Mouse (Mus musculus): ENCODE results near the gene Gpalpp1. TPM values are rescaled to one million over a fixed set of nuclear protein-coding genes. Genes with fewer than 3 reads are reported as not detected.

Gene Gpalpp1
- polyA plus RNA-seq (2015; fragmentation: Nextera tagmentation; extraction: Ambion mirVana) = 8.8 and 9.5 TPM in 2 replicates

GRCm38 (mm10) chr14:76110396-76111221 lies at the start of gene Gpalpp1, which contains the start of gene Nufip1:
Gpalpp1 (minus strand) TSS chr14:76110760.
Nufip1 (plus strand) TSS chr14:76110891.
- Histone ChIP-seq H3K4me2 (peak within 1 kb of the TSS; percentile 96), H3K36me3 (peaks cover 33% of the 10 kb centered on the region), H3K27ac (replicated peaks) (peak within 1 kb of the TSS; percentile 82), H3K9me3 (no peaks in the 10 kb centered on the region), H3K9ac (peak within 1 kb of the TSS; percentile 93), H3K4me3 (peak within 1 kb of the TSS; percentile 79), H3K27me3 (replicated peaks) (no peaks in the 10 kb centered on the region), H3K4me1 (peaks cover 22% of the 10 kb centered on the region)
- WGBS = under 1% methylated on average over 69 of the region's 69 CpGs
- peak; percentile 89 for ATAC-seq (ENCODE audit: extremely low read depth, insufficient number of reproducible peaks, low FRiP score, low TSS enrichment)

DNA sequence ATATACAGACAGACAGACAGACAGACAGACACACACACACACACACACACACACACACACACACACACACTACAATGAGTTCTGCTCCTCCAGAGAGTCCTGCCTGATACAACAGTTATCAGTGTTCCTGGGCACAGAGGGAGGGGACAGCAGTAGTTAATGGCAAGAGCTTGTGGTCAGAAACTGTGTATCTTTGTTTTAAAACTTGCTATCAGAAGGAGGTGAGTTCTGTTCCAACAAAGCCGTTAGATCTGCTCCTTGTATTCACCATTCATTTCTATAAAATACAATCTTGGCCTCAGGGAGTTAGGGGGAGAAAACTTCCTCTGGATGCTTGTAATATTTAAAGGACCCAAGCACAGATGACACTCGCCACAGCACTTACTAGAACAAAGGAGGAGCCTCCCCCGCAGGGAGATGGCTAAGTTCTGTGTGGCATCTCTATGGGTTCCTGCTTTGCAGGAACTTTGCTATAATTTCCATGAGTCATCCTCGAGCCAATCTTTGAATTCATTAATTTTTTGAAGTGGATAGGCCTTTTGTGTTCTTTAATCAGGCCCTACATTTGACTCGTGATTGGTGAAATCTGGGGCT lies 47.7 kb upstream of the Gpalpp1 start:
- H3K27me3 ChIP-seq (replicated peaks) = 0 out of 2 replicates have a peak, but pooled peaks cover 4% of the 10 kb centered on the region
- H3K4me2 ChIP-seq = no peak overlapping the region
- H3K9ac ChIP-seq = no peak overlapping the region
- H3K27ac ChIP-seq (replicated peaks) = no peak overlapping the region
- no peak for ATAC-seq (ENCODE audit: extremely low read depth, insufficient number of reproducible peaks, low FRiP score, low TSS enrichment)
- H3K36me3 ChIP-seq = no peaks in the 10 kb centered on the region
- 43% methylated on average over 5 of the region's 5 CpGs for WGBS
- no peak overlapping the region for H3K4me3 ChIP-seq
- H3K9me3 ChIP-seq = no peaks in the 10 kb centered on the region
- peaks cover 3% of the 10 kb centered on the region; the same call in 1 of the 2 replicates for H3K4me1 ChIP-seq

- no peak overlapping the region for H3K9ac ChIP-seq
- no peak for ATAC-seq (ENCODE audit: extremely low read depth, insufficient number of reproducible peaks, low FRiP score, low TSS enrichment)
- WGBS = 16% methylated on average over 6 of the region's 6 CpGs
- no peaks in the 10 kb centered on the region for H3K36me3 ChIP-seq
- H3K4me3 ChIP-seq = peak overlapping the region; percentile 83; the same call in 1 of the 2 replicates
- H3K27me3 ChIP-seq (replicated peaks) = no peaks in the 10 kb centered on the region
- H3K9me3 ChIP-seq = no peaks in the 10 kb centered on the region
- H3K4me2 ChIP-seq = peak overlapping the region; percentile 71
- peaks cover 27% of the 10 kb centered on the region for H3K4me1 ChIP-seq
- H3K27ac ChIP-seq (replicated peaks) = no peak overlapping the region
Measured at GRCm38 (mm10) chr14:76153828-76154227, 43.3 kb upstream of the Gpalpp1 start.

DNA sequence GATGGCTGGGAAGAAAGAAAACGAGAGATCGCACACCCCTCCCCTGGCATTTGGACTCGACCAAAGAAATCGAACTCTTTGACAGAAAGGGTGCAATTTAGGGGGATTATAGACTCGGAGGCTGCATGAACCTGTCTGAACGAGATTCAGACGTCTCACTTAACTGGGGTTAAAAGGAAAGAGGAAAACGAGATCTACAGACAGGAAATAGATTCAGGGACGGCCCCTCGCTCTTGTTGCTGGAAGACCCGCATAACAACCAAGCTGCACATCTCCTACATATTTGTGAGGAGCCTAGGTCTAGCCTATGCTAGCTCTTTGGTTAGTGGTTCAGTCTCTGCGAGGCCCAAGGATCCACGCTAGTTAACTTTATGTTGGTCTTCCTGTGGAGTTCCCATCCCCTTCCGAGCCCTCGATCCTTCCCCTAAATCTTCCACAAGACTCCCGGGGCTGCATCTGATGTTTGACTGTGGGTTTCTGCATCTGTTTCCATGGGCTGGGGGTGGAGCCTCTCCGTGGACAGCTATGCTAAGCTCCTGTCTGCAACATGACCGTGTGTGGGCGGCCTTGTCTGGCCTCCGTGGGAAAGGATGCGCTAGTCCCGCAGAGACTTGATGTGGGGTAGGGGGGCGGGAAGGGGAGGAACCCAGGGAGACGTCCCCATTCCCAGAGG lies 42.6 kb upstream of the Gpalpp1 start:
- no peak for ATAC-seq (ENCODE audit: extremely low read depth, insufficient number of reproducible peaks, low FRiP score, low TSS enrichment)
- peak overlapping the region; percentile 79 for H3K9ac ChIP-seq
- 3% methylated on average over 23 of the region's 24 CpGs for WGBS
- no peaks in the 10 kb centered on the region for H3K27me3 ChIP-seq (replicated peaks)
- H3K27ac ChIP-seq (replicated peaks) = peak overlapping the region; percentile 99
- H3K9me3 ChIP-seq = no peaks in the 10 kb centered on the region
- H3K4me3 ChIP-seq = peak overlapping the region; percentile 83
- H3K4me1 ChIP-seq = peaks cover 27% of the 10 kb centered on the region
- peak overlapping the region; percentile 71 for H3K4me2 ChIP-seq
- no peaks in the 10 kb centered on the region for H3K36me3 ChIP-seq

GRCm38 (mm10) chr14:76152162-76153002 lies 41.8 kb upstream of the Gpalpp1 start:
- peak; percentile 93 for ATAC-seq (ENCODE audit: extremely low read depth, insufficient number of reproducible peaks, low FRiP score, low TSS enrichment)

DNA sequence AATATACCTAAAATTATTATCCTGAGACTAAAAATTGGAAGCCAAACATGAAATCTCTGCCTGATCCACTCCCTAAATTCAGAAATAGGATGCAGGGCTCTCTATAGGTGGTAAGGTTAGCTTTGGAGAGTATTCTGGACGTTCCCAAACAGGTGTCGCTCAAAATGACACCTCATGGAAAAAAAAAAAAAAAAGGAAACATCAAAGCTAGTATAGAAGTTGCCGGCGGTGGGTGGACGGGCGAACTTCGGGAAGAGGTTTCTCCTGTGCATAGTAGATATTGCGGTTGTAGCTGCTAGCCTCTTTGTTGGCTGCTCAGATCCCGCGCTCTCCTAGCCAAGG lies 41.2 kb upstream of the Gpalpp1 start:
- peak overlapping the region; percentile 83 for H3K4me3 ChIP-seq
- H3K4me1 ChIP-seq = peaks cover 24% of the 10 kb centered on the region
- 1% methylated on average over 10 of the region's 10 CpGs for WGBS
- ATAC-seq (ENCODE audit: extremely low read depth, insufficient number of reproducible peaks, low FRiP score, low TSS enrichment) = no peak
- no peaks in the 10 kb centered on the region for H3K9me3 ChIP-seq
- H3K27ac ChIP-seq (replicated peaks) = peak overlapping the region; percentile 99
- peak overlapping the region; percentile 71 for H3K4me2 ChIP-seq
- H3K9ac ChIP-seq = peak overlapping the region; percentile 95
- H3K27me3 ChIP-seq (replicated peaks) = no peaks in the 10 kb centered on the region
- H3K36me3 ChIP-seq = no peaks in the 10 kb centered on the region

More at GRCm38 (mm10) chr14:76152162-76153002, 41.8 kb upstream of the Gpalpp1 start:
- peak overlapping the region; percentile 95 for H3K9ac ChIP-seq
- peak overlapping the region; percentile 71 for H3K4me2 ChIP-seq
- under 1% methylated on average over 41 of the region's 41 CpGs for WGBS
- H3K27ac ChIP-seq (replicated peaks) = peak overlapping the region; percentile 99
- no peaks in the 10 kb centered on the region for H3K36me3 ChIP-seq
- H3K4me3 ChIP-seq = peak overlapping the region; percentile 83
- no peaks in the 10 kb centered on the region for H3K9me3 ChIP-seq
- peaks cover 27% of the 10 kb centered on the region for H3K4me1 ChIP-seq
- no peaks in the 10 kb centered on the region for H3K27me3 ChIP-seq (replicated peaks)

DNA sequence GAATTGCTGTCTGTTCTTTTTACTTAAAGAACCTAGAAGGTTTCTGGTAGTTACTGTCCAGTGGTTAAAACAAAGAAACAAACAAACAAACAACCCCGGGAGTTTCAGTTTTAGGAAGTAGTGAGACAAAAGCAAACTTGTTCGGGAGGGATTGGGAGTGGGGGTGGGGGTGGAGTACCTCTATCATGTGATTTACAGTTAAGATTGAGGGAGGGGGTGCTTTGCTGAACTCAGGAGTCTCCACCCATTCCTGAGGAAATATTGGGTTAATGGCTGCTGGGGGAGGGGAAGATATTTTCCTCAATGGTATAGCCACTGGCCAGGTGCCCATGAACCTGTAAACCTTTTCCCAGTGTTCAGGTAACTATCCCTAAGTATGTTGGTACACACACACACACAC lies 40.5 kb upstream of the Gpalpp1 start:
- H3K9me3 ChIP-seq = no peaks in the 10 kb centered on the region
- no peaks in the 10 kb centered on the region for H3K36me3 ChIP-seq
- H3K4me1 ChIP-seq = peaks cover 26% of the 10 kb centered on the region
- 77% methylated on average over 2 of the region's 2 CpGs for WGBS
- no peak overlapping the region for H3K27ac ChIP-seq (replicated peaks)
- no peak overlapping the region for H3K4me3 ChIP-seq
- H3K27me3 ChIP-seq (replicated peaks) = no peaks in the 10 kb centered on the region
- H3K4me2 ChIP-seq = peak overlapping the region; percentile 71; the same call in 1 of the 2 replicates
- no peak overlapping the region for H3K9ac ChIP-seq
- no peak for ATAC-seq (ENCODE audit: extremely low read depth, insufficient number of reproducible peaks, low FRiP score, low TSS enrichment)

DNA sequence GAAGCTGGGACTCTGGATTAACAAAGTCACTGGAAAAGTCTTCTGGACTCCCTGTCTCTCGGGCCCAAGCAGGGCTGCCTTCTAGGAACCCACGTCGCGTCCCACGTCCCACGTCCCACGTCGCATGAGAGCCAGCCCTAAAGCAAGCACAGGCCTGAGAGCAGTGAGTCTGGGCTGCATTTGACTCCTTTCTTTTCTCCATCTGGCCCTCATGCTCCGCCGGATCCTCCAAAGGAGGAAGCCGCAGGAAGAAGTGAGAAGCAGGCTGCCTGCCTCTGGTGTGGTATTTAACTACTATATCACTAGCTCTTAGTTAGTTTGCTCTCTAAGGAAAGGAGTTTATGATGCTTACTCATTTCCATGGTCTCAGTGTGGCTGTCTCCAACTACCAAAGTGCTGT lies 39.9 kb upstream of the Gpalpp1 start:
- H3K4me3 ChIP-seq = no peak overlapping the region
- no peaks in the 10 kb centered on the region for H3K27me3 ChIP-seq (replicated peaks)
- no peak for ATAC-seq (ENCODE audit: extremely low read depth, insufficient number of reproducible peaks, low FRiP score, low TSS enrichment)
- WGBS = 77% methylated on average over 11 of the region's 11 CpGs
- H3K36me3 ChIP-seq = no peaks in the 10 kb centered on the region
- H3K27ac ChIP-seq (replicated peaks) = peak overlapping the region; percentile 72
- peaks cover 31% of the 10 kb centered on the region for H3K4me1 ChIP-seq
- H3K4me2 ChIP-seq = peak overlapping the region; percentile 65
- peak overlapping the region; percentile 33; the same call in 1 of the 2 replicates for H3K9ac ChIP-seq
- no peaks in the 10 kb centered on the region for H3K9me3 ChIP-seq

DNA sequence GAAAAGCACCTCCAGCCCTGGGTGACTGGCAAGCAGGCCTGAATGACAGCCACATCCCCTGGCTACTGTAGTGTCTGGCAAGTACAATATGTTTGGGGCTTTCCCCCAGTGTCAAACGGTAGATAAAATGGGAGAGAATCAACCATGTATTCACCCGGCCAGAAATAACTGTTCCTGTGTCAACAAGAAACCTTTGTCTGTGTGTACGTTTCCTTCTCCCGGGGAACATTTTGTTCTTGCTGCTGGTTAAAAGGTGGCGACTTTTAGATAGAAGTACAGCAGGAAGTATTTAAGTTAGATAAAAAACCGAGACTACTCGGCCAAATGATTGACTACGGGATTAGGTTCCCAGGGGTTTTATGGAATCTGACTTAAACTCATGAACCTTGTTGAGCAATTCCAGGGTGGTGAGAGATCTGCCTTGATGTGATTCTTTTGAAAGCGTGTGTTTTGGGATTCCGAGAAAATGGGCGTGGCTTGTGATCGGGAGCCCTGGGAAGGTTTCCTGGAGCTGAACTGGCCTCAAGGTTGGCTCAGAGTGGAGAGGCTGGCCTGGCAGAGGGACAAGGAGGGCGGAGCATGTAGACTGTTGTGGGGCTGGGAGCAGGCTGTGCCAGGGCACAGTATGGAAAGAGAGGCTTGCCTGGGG lies 39.1 kb upstream of the Gpalpp1 start:
- peak overlapping the region; percentile 72 for H3K9ac ChIP-seq
- H3K4me1 ChIP-seq = peaks cover 35% of the 10 kb centered on the region
- 9% methylated on average over 13 of the region's 13 CpGs for WGBS
- ATAC-seq (ENCODE audit: extremely low read depth, insufficient number of reproducible peaks, low FRiP score, low TSS enrichment) = no peak
- H3K4me3 ChIP-seq = peak overlapping the region; percentile 50
- H3K4me2 ChIP-seq = peak overlapping the region; percentile 65
- H3K27me3 ChIP-seq (replicated peaks) = no peaks in the 10 kb centered on the region
- peak overlapping the region; percentile 72 for H3K27ac ChIP-seq (replicated peaks)
- H3K9me3 ChIP-seq = no peaks in the 10 kb centered on the region
- no peaks in the 10 kb centered on the region for H3K36me3 ChIP-seq

DNA sequence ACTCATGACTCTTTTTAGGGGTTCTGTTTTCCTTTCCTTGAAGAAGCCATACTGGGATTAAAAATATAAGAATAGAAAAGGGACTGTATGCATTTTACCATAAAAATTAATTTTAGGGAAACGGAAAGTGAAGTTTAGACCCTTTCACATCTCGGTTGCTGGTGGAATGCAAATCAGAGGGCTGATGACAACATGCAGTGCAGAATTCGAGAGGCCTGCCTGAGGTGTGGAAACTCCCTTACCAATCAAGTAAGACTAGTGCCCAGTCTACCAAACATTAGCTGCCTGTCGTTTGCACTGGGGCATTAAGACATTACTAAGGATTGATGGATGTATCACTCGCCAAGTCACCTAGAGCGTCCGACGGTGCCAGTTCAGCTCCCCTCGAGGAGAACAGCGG lies 37.7 kb upstream of the Gpalpp1 start:
- 75% methylated on average over 10 of the region's 10 CpGs for WGBS
- H3K4me1 ChIP-seq = peaks cover 35% of the 10 kb centered on the region
- H3K4me3 ChIP-seq = no peak overlapping the region
- ATAC-seq (ENCODE audit: extremely low read depth, insufficient number of reproducible peaks, low FRiP score, low TSS enrichment) = no peak
- H3K27ac ChIP-seq (replicated peaks) = no peak overlapping the region
- H3K36me3 ChIP-seq = no peaks in the 10 kb centered on the region
- H3K4me2 ChIP-seq = no peak overlapping the region
- no peaks in the 10 kb centered on the region for H3K27me3 ChIP-seq (replicated peaks)
- H3K9ac ChIP-seq = no peak overlapping the region
- no peaks in the 10 kb centered on the region for H3K9me3 ChIP-seq

Data from heart, embryonic 13.5 days (tissue).